Mouse (Mus musculus): Measurements from ENCODE around the gene Tomm20l.
"Not testable (repeated sequence)": the region's sequence is repeated elsewhere in the genome, so short reads cannot be mapped to it uniquely, and the experiment has no call there.

Gene Tomm20l

DNA sequence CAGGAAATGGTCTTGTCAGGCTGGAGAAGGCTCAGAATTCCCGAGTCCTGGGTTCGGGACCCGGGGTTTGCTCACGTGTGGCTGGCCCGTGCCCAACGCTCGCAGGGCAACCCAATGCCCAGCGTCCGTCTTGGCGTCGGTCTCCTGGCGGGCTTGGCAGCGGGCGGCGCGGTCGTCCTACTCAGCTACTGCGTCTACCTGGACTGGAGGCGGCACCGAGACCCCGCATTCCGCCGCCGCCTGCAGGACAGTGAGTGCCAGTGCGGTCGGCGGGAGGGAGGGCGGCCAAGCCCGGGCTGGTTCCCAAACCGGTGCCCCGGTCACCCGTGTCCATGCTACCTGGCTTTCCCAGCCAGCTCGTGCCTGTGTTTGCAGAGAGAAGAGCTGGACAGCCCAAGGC is at the start of gene Tomm20l:
Tomm20l (plus strand) TSS at position 98 of the 400 bp plus-strand sequence.
- peak; percentile 68 for DNase-seq

- DNase-seq = no peak
These were observed 41.4 kb upstream of the Tomm20l start for GRCm38 (mm10) chr12:71069846-71070245.

- DNase-seq = no peak
These were observed 39.2 kb upstream of the Tomm20l start for GRCm38 (mm10) chr12:71072048-71072447.

GRCm38 (mm10) chr12:71073113-71073730 is 38.0 kb upstream of the Tomm20l start:
- DNase-seq = peak; percentile 59

- no peak for DNase-seq
These were observed 24.9 kb upstream of the Tomm20l start for GRCm38 (mm10) chr12:71086331-71086730.

DNA sequence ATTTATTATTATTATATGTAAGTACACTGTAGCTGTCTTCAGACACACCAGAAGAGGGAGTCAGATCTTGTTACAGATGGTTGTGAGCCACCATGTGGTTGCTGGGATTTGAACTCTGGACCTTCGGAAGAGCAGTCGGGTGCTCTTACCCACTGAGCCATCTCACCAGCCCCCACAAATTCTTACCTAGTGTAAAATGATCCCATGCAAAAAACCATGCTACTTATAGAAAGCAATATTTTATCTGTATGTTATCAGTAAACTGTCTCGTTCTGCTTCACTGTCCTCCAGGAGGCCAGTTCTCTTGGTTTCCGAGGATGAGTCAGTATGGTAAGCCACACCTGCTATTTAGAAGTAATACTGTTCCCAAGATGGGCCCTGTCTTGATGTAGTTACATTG is 7.0 kb upstream of the Tomm20l start:
- not testable (repeated sequence) for DNase-seq

DNA sequence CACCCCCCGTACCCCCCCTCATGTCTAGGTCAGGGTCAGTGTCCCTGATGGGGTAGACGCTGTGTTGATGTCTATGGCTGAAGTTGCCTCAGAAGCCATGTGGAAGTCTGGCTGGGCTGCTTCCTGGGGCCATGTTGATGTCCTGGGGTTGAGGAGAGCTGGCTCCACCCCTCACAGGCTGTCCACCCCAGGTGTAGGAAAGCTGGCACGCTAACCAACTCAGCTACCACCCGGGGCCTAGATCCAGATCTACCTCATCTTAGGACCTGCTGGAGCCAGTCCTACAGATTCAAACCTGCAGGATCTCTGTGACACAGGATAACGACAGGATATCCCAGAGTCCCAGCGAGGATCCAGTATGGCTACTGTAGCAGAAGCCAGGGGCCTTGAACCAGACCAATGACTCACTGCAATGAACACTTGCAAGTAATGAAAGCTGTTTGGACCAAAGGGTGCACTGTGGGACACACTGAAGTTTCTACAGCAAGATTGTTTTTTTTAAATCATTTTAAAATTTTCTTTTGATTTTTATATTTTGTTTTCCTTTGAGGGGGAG is 3.9 kb upstream of the Tomm20l start:
- no peak for DNase-seq

DNA sequence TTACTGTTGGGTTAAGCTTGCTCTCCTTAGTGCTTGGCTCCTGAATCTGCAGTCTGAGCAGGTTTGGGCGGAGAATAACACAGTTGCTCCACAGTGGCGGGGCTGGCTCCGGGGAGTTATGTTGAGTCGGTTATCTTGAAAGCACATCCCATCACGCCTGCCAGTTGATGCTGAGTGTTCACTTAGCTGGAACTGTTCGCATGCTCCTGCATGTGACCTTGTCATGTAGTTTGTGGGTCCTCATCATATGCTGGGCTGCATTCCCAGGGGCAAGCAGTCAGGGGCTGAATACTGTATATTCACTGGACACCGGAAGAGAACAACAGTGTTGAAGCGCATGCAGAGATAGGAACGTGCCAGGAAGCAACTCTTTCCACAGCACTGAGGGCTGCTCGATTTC is 1.8 kb downstream of the Tomm20l start:
- DNase-seq = no peak

GRCm38 (mm10) chr12:71113675-71114288 is 2.6 kb downstream of the Tomm20l start:
- peak; percentile 63 for DNase-seq

GRCm38 (mm10) chr12:71116411-71116810 is 5.2 kb downstream of the Tomm20l start:
- no peak for DNase-seq

DNA sequence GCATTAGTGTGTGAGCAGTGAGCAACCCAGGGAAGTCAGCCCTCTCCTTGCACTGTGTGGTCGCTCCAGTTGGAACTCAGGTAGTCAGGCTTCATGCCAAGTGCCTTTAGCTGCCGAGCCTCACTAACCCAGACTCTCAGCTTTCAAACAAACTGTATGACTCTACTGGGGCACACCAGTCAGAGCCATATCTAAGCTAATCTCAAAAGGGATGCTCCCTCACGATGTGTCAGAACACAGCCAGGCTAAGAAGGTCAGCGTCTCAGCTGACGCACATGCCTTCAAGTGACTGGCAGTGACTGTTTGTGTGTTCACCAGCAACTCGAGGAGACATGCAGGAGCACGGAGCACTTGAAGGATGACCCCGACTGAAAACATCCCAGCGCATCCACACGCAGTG is 11.5 kb downstream of the Tomm20l start:
- DNase-seq = no peak

GRCm38 (mm10) chr12:71123286-71123685 is 12.1 kb downstream of the Tomm20l start:
- no peak for DNase-seq

DNA sequence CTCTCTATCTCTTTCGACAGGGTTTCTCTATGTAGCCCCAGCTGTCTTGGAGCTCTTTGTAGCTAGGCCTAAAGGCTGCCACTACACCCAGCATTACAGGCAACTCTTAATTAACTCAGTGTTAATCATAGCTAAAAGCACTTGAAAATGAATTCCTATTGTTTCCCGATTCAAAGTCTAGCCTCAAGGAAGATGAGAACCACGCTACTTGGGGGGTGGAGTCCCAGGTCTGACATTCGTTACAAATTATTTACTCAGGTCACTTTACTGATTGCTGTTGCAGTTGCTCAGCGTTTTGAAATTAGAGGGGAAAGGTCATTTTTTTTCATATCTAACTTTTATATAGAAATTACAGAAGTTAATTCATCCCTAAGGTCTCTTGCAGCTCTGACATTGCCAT is 24.4 kb downstream of the Tomm20l start:
- DNase-seq = peak; percentile 73

GRCm38 (mm10) chr12:71136130-71136973 is 25.1 kb downstream of the Tomm20l start, which contains the start of the genes Timm9 and 2700049A03Rik:
Timm9 (minus strand) TSS chr12:71136684.
2700049A03Rik (plus strand) TSS chr12:71136848.
- DNase-seq = peak; percentile 89

DNA sequence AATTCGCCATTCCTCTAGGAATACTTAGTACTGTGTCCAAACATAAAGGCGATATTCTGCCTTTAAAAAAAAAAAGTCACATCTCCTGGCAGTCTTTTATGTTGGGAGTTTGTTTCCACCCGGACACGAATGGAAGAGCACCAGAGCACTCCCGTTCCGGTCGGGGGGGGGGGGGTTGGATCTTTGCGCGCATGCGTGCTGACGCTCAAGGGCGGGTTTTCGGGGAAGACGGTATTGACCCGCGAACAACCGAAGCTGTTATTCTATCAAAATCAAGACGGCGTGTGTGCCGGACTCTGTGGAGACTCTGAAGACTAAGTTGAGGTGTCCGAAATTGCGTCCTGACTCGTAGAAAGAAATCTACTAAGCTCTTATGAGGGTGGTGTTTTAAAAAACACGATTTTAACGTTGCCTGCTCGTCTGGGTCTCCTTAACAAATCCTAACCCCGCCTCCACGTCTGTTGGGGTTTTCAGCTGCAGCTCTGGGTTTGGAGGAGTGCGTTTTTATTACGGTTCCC is 25.8 kb downstream of the Tomm20l start:
- peak; percentile 83 for DNase-seq

DNA sequence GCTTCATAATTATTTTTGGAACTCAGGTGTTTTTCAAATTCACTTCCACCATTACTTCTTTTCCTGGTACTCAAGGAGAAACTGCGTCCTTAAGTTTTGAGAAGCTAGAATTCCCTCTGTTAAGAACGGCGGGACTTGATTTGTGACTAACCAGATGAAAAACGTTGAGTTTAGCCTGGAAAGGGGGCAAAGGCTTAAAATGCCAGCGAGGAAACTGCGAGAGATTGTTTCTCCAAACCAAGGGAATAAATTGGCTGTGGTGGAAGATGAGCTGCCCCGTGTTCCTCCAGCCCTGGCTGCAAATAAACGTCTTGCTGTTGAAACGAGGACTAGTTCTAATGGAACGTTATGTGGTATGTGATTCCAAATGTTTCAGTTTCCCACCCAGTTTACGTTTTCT is 26.5 kb downstream of the Tomm20l start:
- no peak for DNase-seq

DNA sequence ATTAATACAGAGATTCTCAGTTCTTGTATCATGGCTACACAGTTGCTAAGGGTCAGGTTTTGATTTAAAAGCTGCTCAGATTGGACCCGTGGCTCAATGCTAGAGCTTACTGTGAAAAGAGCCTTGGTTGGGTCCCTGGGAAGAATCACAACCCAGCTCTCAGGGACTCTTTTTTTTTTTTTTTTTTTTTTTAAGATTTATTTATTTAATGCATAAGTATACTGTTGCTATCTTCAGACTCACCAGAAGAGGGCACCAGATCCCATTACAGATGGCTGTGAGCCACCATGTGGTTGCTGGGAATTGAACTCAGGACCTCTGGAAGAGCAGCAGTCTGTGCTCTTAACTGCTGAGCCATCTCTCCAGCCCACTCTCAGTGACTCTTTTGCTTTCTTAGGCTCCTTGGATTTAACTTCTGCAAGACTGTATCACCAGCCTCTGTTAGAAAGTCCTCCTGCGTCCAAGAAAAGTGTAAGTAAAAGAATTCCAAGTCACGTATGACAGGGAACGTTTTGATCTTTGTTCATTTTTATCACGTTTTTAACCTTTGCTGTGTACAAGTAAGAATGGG is 28.1 kb downstream of the Tomm20l start:
- DNase-seq = peak; percentile 32

- DNase-seq = no peak
These were observed 30.0 kb downstream of the Tomm20l start for GRCm38 (mm10) chr12:71141189-71141588.

DNA sequence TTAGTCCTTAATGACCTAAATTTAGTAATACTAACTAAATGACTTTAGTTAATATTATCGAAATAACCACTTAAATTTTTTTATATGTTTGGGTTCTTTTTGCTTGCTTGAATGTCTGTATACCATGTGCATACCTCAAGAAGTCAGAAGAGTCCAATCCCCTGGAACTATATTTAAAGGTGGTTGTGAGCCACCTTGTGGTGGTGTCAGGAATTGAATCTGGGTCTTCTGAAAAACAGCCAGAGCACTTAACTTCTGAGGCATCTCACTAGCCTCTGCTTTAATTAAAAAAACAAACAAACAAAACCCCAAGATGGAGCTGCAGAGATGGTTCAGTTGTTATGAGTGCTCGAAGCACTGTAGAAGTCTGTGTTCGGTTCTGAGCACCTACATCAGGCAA is 36.4 kb downstream of the Tomm20l start:
- DNase-seq = peak; percentile 60

DNA sequence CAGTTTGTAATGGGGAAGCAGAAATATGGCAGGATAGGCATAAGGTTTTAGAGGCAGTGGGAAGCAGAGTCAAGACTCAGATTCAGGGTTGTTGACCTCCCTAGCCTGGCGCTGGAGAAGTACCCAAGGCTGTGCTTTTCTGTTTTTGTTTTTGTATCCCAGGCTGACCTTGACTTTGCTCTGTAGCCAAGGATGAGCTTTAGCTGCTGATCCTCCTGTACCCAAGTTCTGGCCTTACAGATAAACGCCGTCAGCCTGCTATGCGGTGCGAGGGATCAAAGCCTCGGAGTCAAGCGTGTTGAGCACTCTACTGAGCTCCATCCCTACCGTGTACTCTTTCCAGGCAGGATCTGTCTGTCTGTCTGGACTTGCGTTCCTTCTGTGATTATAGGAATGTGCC is 37.6 kb downstream of the Tomm20l start:
- DNase-seq = no peak

DNA sequence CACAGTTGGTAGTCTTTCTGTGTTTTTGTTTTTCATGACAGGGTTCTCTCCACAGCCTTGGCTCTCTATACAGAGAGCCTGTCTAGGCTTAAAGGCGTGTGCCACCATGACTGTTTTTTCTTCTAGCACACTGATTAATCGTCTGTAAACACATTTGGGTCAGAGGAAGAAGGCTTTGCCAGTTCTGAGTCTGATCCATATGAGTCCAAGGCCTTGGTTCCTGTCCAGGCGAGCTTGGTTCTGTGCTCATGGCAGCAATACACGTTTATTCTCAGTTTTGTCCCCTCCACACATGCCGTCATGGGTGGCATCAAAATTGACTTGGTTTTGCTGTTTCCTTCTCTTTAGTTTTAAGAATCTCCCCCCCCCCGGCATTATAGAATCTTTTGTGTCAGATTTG is 38.2 kb downstream of the Tomm20l start:
- DNase-seq = no peak

DNA sequence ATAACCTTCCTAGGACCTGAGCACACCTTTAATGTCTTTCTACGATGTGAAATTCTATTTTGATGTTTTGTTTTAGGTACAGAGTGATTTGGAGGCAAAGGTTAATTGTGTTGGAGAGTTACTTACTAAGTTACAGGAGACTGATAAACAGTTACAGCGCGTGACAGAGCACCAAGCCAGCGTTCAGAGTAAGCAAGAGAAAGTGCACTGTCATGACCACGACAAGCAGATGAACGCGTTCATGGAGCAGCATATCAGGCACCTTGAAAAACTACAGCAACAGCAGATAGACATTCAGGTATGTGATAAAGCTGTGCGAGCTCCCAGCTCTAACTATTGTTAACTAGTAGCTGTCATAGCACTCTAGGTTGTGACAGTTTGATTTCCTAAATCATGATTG is 38.9 kb downstream of the Tomm20l start:
- DNase-seq = no peak

GRCm38 (mm10) chr12:71154979-71155378 is 43.8 kb downstream of the Tomm20l start:
- no peak for DNase-seq

Measured in kidney, adult 9 months (tissue).